8 mouse cellular contexts compared by ENCODE assay signal in genomic region chr15:98934217-98934839, GRCm38 (mm10). TPM values are rescaled to one million over a fixed set of nuclear protein-coding genes. Genes with fewer than 3 reads are reported as not detected.
DNase-seq lines count a peak whose midpoint lies in the region; ATAC-seq and TF ChIP-seq lines count a peak whose summit lies in the region.

TSS of gene Tuba1b (minus strand) at chr15:98934565.

- peak within 1 kb of the TSS; percentile 67 for H3K4me3 ChIP-seq in hindbrain, embryonic 12.5 days

- ATAC-seq in Patski: peak; percentile 82
- ATAC-seq in hindbrain, embryonic 12.5 days (ENCODE audit: low FRiP score): peak; percentile 96

- peak within 1 kb of the TSS; percentile 79 for H3K9ac ChIP-seq in hindbrain, embryonic 12.5 days

- CTCF ChIA-PET in Patski (lab: Charles Lee): interaction anchor here (0.8 to 2.9 kb wide), 5 partner anchors 18 to 65 kb away, joined by 3 to 23 read pairs (median 9); partner anchors contain the start of genes Gm49450 and Tuba1a

- no peak for DNase-seq in Patski (ENCODE audit: low read depth, low spot score)
- DNase-seq in cerebellum, postnatal 10 days: peak; percentile 93 to 96
- peak; percentile 85 to 86 for DNase-seq in frontal cortex, postnatal 14 days (ENCODE audit: low spot score in 2 of 2)
- peak; percentile 85 to 91 for DNase-seq in layer of hippocampus, postnatal 14 days (ENCODE audit: low spot score in 2 of 2)
- DNase-seq in lung, postnatal 10 days: peak; percentile 94
- DNase-seq in ovary, postnatal 14 days (ENCODE audit: low spot score): peak; percentile 88
- peak; percentile 89 for DNase-seq in thymus, postnatal 14 days

- peak within 1 kb of the TSS; percentile 91 for H3K4me2 ChIP-seq in hindbrain, embryonic 12.5 days (replicated peaks)

- in situ Hi-C loops in Patski (cut with MboI; ENCODE audit: low pct_unique_long_range_greater_than_20kb): no loop called here

- no peaks in the 10 kb centered on the region for H3K27me3 ChIP-seq in Patski
- H3K27me3 ChIP-seq in hindbrain, embryonic 12.5 days: no peaks in the 10 kb centered on the region

- H3K9me3 ChIP-seq in hindbrain, embryonic 12.5 days (replicated peaks): no peaks in the 10 kb centered on the region

- no peak for TF ChIP-seq CTCF in Patski (IDR thresholded peaks at IDR 0.05)

- POLR2A ChIA-PET in Patski (lab: Charles Lee): interaction anchor here (0.6 to 3.1 kb wide), 17 partner anchors 8 to 579 kb away, joined by 3 to 26 read pairs (median 5); partner anchors contain the start of genes Gm49450, Lmbr1l and Tuba1a

- WGBS in hindbrain, embryonic 12.5 days: under 1% methylated on average over 58 of the region's 58 CpGs

- peaks cover 17% of the 10 kb centered on the region for H3K4me1 ChIP-seq in hindbrain, embryonic 12.5 days

- H3K36me3 ChIP-seq in hindbrain, embryonic 12.5 days: peaks cover 8% of the 10 kb centered on the region; the same call in 1 of the 2 replicates

- H3K27ac ChIP-seq in hindbrain, embryonic 12.5 days: peak within 1 kb of the TSS; percentile 96

RNA-seq across cellular contexts. Expression of gene Tuba1b, which starts in this region (rescaled TPM):
- polyA plus RNA-seq in Patski (2021): 921 TPM
- 1,219 and 1,243 TPM in 2 replicates for polyA plus RNA-seq in hindbrain, embryonic 12.5 days (2016; fragmentation: Nextera tagmentation; extraction: Ambion mirVana)
- total RNA-seq in layer of hippocampus, postnatal 14 days (2021): 100 to 1,000 TPM; 661 to 671 TPM
